Comparison of ENCODE assay signal across 26 mouse cellular contexts in the genomic region with DNA sequence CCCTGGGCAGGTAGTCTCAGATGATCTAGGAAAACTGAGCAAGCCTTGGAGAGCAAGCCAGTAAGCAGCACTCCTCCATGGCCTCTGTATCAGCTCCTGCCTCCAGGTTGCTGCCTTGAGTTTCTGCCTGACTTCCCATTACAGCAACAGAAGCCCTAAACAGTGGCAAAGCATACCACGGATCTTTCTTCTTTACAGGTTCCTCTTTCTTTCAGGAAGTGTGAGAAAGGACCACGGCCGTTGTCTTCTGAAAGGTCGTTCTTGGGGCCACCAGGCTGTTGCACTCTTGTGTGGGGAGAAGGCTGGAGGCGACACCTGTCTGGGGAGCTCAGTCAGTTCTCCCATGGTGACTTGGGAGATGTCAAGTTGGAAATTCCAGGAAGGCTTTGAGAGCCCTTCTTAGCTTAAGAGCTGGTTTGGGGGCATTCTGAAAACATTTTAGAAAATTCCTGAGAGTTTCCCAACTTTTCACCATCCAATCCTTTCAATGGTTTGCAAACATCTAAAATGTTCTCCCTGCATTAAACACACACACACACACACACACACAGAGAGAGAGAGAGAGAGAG. TPM values are rescaled to one million over a fixed set of nuclear protein-coding genes. Genes with fewer than 3 reads are reported as not detected.
DNase-seq lines count a peak whose midpoint lies in the region; ATAC-seq and TF ChIP-seq lines count a peak whose summit lies in the region.
"Had no signal": no experiment of that assay in that cellular context is flagged by ENCODE, and none has a peak within 500 bp of the region (broad histone marks: within the 10 kb centered on the region; RNA-seq: fewer than 3 reads in every experiment).

No protein-coding gene starts in this region.

- peak overlapping the region; percentile 82 for H3K27ac ChIP-seq in lung, embryonic 16.5 days (ENCODE audit: low read length)
- no peak overlapping the region for H3K27ac ChIP-seq in liver, embryonic 11.5 days (ENCODE audit: low read depth, low read length)
- H3K27ac ChIP-seq: embryonic facial prominence, embryonic 13.5 days; forebrain, embryonic 10.5 days; heart, embryonic 10.5 days; heart, embryonic 15.5 days; hindbrain, embryonic 14.5 days; limb, embryonic 12.5 days; macrophage; midbrain, embryonic 10.5 days; neural tube, embryonic 13.5 days had no signal

- no peak overlapping the region for H3K4me2 ChIP-seq in lung, embryonic 16.5 days (ENCODE audit: low read depth, low read length)
- no peak overlapping the region for H3K4me2 ChIP-seq in liver, embryonic 11.5 days
- H3K4me2 ChIP-seq: embryonic facial prominence, embryonic 13.5 days; heart, embryonic 15.5 days; hindbrain, embryonic 14.5 days; limb, embryonic 12.5 days; neural tube, embryonic 13.5 days had no signal

- no peaks in the 10 kb centered on the region for H3K4me1 ChIP-seq in lung, embryonic 16.5 days (replicated peaks; ENCODE audit: control insufficient read depth, insufficient read depth, low read length)
- H3K4me1 ChIP-seq in E14TG2a.4 (replicated peaks; ENCODE audit: low read depth, low read length), result peaks cover 69% of the 10 kb centered on the region
- no peaks in the 10 kb centered on the region for H3K4me1 ChIP-seq in liver, embryonic 11.5 days (replicated peaks; ENCODE audit: control insufficient read depth, insufficient read depth, low read length)
- H3K4me1 ChIP-seq: embryonic facial prominence, embryonic 13.5 days; heart, embryonic 15.5 days; limb, embryonic 12.5 days; neural tube, embryonic 13.5 days had no signal

- no peak overlapping the region for H3K9ac ChIP-seq in lung, embryonic 16.5 days (ENCODE audit: low read length)
- H3K9ac ChIP-seq in liver, embryonic 11.5 days (ENCODE audit: low read depth, low read length), result no peak overlapping the region
- H3K9ac ChIP-seq: embryonic facial prominence, embryonic 13.5 days; heart, embryonic 15.5 days; hindbrain, embryonic 14.5 days; limb, embryonic 12.5 days; neural tube, embryonic 13.5 days had no signal

- H3K36me3 ChIP-seq in lung, embryonic 16.5 days (ENCODE audit: control insufficient read depth, insufficient read depth, low read length), result no peaks in the 10 kb centered on the region
- H3K36me3 ChIP-seq in E14TG2a.4 (ENCODE audit: insufficient read depth, low read length), result peaks cover 18% of the 10 kb centered on the region
- H3K36me3 ChIP-seq in splenic B cell, adult 2 months (ENCODE audit: control insufficient read depth, insufficient read depth, low read length, poor library complexity, severe bottlenecking), result no peaks in the 10 kb centered on the region
- no peaks in the 10 kb centered on the region for H3K36me3 ChIP-seq in liver, embryonic 11.5 days (ENCODE audit: control insufficient read depth, insufficient read depth, low read length)
- H3K36me3 ChIP-seq: embryonic facial prominence, embryonic 13.5 days; forebrain, embryonic 10.5 days; G1E; heart, embryonic 10.5 days; heart, embryonic 15.5 days; limb, embryonic 12.5 days; midbrain, embryonic 10.5 days; neural tube, embryonic 13.5 days had no signal

- DNase-seq in lung, postnatal 4 days, result no peak
- DNase-seq in splenic B cell, adult 2 months (ENCODE audit: low read depth, low spot score), result peak; percentile 30
- DNase-seq in thymus, postnatal 25 days, result no peak
- DNase-seq in liver, embryonic 11.5 days (ENCODE audit: low spot score), result no peak
- DNase-seq: adrenal gland, postnatal 14 days; B cell, adult 2 months; cerebellum, adult 11 months; cerebellum, adult 9-10 months; kidney, adult 9 months; kidney, postnatal 10 days; layer of hippocampus, adult 9-11 months had no signal

- H3K27me3 ChIP-seq in lung, embryonic 16.5 days (ENCODE audit: control insufficient read depth, insufficient read depth, low read depth, low read length), result no peaks in the 10 kb centered on the region
- H3K27me3 ChIP-seq in E14TG2a.4 (ENCODE audit: insufficient read depth, low read length), result no peaks in the 10 kb centered on the region
- no peaks in the 10 kb centered on the region for H3K27me3 ChIP-seq in splenic B cell, adult 2 months (ENCODE audit: control insufficient read depth, insufficient read depth, low read length, poor library complexity, severe bottlenecking)
- no peaks in the 10 kb centered on the region for H3K27me3 ChIP-seq in liver, embryonic 11.5 days (replicated peaks; ENCODE audit: control insufficient read depth, insufficient read depth, low read length)
- H3K27me3 ChIP-seq: embryonic facial prominence, embryonic 13.5 days; heart, embryonic 15.5 days; neural tube, embryonic 13.5 days had no signal

- H3K9me3 ChIP-seq in lung, embryonic 16.5 days (ENCODE audit: control insufficient read depth, low read length), result peaks cover 2% of the 10 kb centered on the region; the same call in 1 of the 2 replicates
- H3K9me3 ChIP-seq in E14TG2a.4 (ENCODE audit: low read length), result peaks cover 3% of the 10 kb centered on the region; the same call in 1 of the 2 replicates
- no peaks in the 10 kb centered on the region for H3K9me3 ChIP-seq in liver, embryonic 11.5 days (ENCODE audit: control insufficient read depth, low read length)
- H3K9me3 ChIP-seq: forebrain, embryonic 10.5 days; heart, embryonic 10.5 days; heart, embryonic 15.5 days; limb, embryonic 12.5 days; midbrain, embryonic 10.5 days; neural tube, embryonic 13.5 days had no signal

- ATAC-seq in lung, embryonic 16.5 days (ENCODE audit: low read depth), result peak; percentile 71; the same call in 1 of the 2 replicates
- ATAC-seq in hematopoietic stem cell, adult 5-6 weeks (replicated peaks in 1 of 2; ENCODE audit: insufficient read depth in 1 of 2, low FRiP score in 2 of 2, low TSS enrichment in 1 of 2, low read depth in 1 of 2, poor library complexity in 2 of 2, severe bottlenecking in 2 of 2), result peak; percentile 46 to 58; a peak in 3 of 4 replicates
- no peak for ATAC-seq in liver, embryonic 11.5 days (replicated peaks; ENCODE audit: low FRiP score)
- ATAC-seq: forebrain, embryonic 16.5 days; intestine, postnatal 0 days had no signal

- TF ChIP-seq CTCF in E14TG2a.4 (conservative IDR thresholded peaks at IDR 0.05; ENCODE audit: low read length), result no peak

- WGBS in lung, embryonic 16.5 days, result 58% methylated on average over 5 of the region's 5 CpGs
- 35% methylated on average over 5 of the region's 5 CpGs for WGBS in liver, embryonic 11.5 days

- H3K4me3 ChIP-seq in lung, embryonic 16.5 days (ENCODE audit: low read length), result no peak overlapping the region
- peak overlapping the region; percentile 46; the same call in 1 of the 2 replicates for H3K4me3 ChIP-seq in E14TG2a.4 (replicated peaks; ENCODE audit: low read length)
- no peak overlapping the region for H3K4me3 ChIP-seq in liver, embryonic 11.5 days (ENCODE audit: low read depth, low read length)
- H3K4me3 ChIP-seq: embryonic facial prominence, embryonic 13.5 days; forebrain, embryonic 10.5 days; heart, embryonic 10.5 days; heart, embryonic 15.5 days; limb, embryonic 12.5 days; midbrain, embryonic 10.5 days; neural tube, embryonic 13.5 days had no signal

RNA-seq across cellular contexts. Expression of a gene that starts 8.8 kb away (rescaled TPM):
- 41.7 and 46.2 TPM in 2 replicates for polyA plus RNA-seq in lung, embryonic 16.5 days (2015; fragmentation: Nextera tagmentation; extraction: Ambion mirVana)
- 36.2 and 39.3 TPM in 2 replicates for total RNA-seq in hematopoietic stem cell, adult 5-6 weeks (2017)
- polyA plus RNA-seq in liver, embryonic 11.5 days (2014; fragmentation: Nextera tagmentation; extraction: Ambion mirVana), result 39.8 and 41.1 TPM in 2 replicates
